Mouse (Mus musculus) C2C12 (cell line): Measurements from ENCODE around the gene Dcst2. TPM values are rescaled to one million over a fixed set of nuclear protein-coding genes. Genes with fewer than 3 reads are reported as not detected.

Experiments
- H3K27me3 ChIP-seq: one replicate; pipeline ENCODE4 v1.6.1; 2011; ENCODE audit not compliant: control insufficient read depth, insufficient read depth, insufficient read length
- H3K36me3 ChIP-seq: one replicate; pipeline ENCODE4 v1.6.1; 2011; ENCODE audit not compliant: control insufficient read depth, insufficient read depth
- H3K4me3 ChIP-seq: one replicate; pipeline ENCODE4 v1.5.1; 2011; ENCODE audit warnings: mild to moderate bottlenecking, control low read depth; ENCODE audit not compliant: poor library complexity, insufficient read depth, severe bottlenecking
- H3K79me2 ChIP-seq: one replicate; pipeline ENCODE4 v1.6.1; 2011; ENCODE audit not compliant: control insufficient read depth, insufficient read depth
- H3K79me3 ChIP-seq: one replicate; pipeline ENCODE4 v1.6.1; 2011; ENCODE audit warnings: low read depth, control low read depth
- H3ac ChIP-seq: one replicate; pipeline ENCODE3; 2011; ENCODE audit warnings: low read depth; ENCODE audit not compliant: control insufficient read depth, insufficient read length
- CEBPB ChIP-seq: IDR thresholded peaks from one replicate; pipeline ENCODE4 v1.6.1; 2011; ENCODE audit warnings: low read depth, mild to moderate bottlenecking, control low read depth, moderate library complexity
- CTCF ChIP-seq: IDR thresholded peaks from one replicate; pipeline ENCODE4 v1.5.1; 2011; ENCODE audit not compliant: control insufficient read depth, insufficient read depth, insufficient read length
- FOSL1 ChIP-seq: IDR thresholded peaks from one replicate; pipeline ENCODE4 v1.8.0; 2011; ENCODE audit warnings: mild to moderate bottlenecking, low read length; ENCODE audit not compliant: poor library complexity, insufficient read depth, severe bottlenecking
- MAX ChIP-seq: IDR thresholded peaks from one replicate; pipeline ENCODE4 v1.6.1; 2011; ENCODE audit warnings: mild to moderate bottlenecking, control low read depth
- MYOD1 ChIP-seq: IDR thresholded peaks from one replicate; pipeline ENCODE4 v1.6.1; 2011; ENCODE audit warnings: low read depth; ENCODE audit not compliant: control insufficient read depth, insufficient read length
- MYOG ChIP-seq: IDR thresholded peaks from one replicate; pipeline ENCODE4 v1.6.1; 2011; ENCODE audit not compliant: control insufficient read depth, insufficient read length; ENCODE audit errors: extremely low read depth
- USF1 ChIP-seq: IDR thresholded peaks from one replicate; pipeline ENCODE4 v1.6.1; 2011; ENCODE audit warnings: low read depth, mild to moderate bottlenecking, control low read depth, moderate library complexity
- polyA plus RNA-seq: library from polyadenylated mRNA; unstranded; fragments of >200 nt; fragmentation: generic; extraction: Trizol; gene quantifications from one replicate; pipeline ENCODE4 v1.2.1, GENCODE M21; 2012; ENCODE audit warnings: missing spikeins

Gene Dcst2
- polyA plus RNA-seq, 1 experiment, result 0.01 TPM

DNA sequence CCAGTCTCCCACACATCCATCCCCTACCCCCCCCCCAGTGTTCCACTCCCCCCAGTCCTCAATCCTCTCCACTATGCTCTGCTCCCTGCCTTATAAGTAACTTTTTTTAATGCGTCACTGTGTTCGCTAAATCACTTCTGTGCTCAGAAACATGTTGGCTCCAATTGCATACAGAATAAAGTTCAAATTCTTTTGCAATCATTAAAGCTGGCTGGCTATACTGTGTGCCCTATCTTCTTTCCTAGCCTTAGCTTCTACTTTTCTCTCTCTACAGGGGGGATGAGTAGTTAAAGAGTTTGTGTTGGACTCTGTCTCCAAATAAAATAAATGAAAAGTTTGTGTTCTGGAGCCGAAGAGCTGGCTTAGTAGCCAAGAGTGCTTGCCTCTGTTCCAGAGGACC lies 47.9 kb downstream of the Dcst2 start:
- no peak overlapping the region for H3ac ChIP-seq
- no peak for TF ChIP-seq MYOD1
- TF ChIP-seq CTCF, result no peak
- TF ChIP-seq CEBPB, result no peak
- no peak for TF ChIP-seq MYOG
- TF ChIP-seq MAX, result no peak
- TF ChIP-seq USF1, result no peak
- no peak for TF ChIP-seq FOSL1
- no peak overlapping the region for H3K4me3 ChIP-seq
- peaks cover 9% of the 10 kb centered on the region for H3K79me2 ChIP-seq
- no peaks in the 10 kb centered on the region for H3K27me3 ChIP-seq
- H3K36me3 ChIP-seq, result peaks cover 26% of the 10 kb centered on the region
- H3K79me3 ChIP-seq, result peaks cover under 1% of the 10 kb centered on the region

DNA sequence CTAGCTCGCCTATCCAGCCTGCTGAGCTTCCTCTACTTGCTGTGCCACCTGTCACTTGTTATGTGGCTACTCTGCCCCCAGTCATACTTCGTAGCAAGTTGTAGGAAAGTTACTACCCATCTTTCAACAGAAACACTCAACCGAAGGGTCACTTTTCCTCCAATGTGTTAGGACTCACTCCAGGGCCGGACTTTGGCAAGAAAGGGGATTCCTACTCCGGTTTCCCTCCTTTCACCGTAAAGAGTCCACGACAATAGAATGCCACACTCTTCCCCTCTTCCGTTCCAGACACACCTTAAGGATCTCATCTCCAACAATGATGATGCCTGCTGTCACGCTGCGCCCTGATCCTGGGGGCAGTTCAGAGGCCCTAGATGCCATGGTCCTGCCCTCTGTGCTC lies 49.1 kb downstream of the Dcst2 start:
- Histone ChIP-seq H3ac (peak overlapping the region; percentile 41), H3K4me3 (peak overlapping the region; percentile 37), H3K79me2 (peaks cover 21% of the 10 kb centered on the region), H3K36me3 (peaks cover 32% of the 10 kb centered on the region), H3K79me3 (peaks cover 11% of the 10 kb centered on the region), H3K27me3 (no peaks in the 10 kb centered on the region)
- TF ChIP-seq CEBPB (no peak), MYOD1 (no peak), USF1 (no peak), FOSL1 (no peak), CTCF (no peak), MAX (no peak), MYOG (no peak)

- Histone ChIP-seq H3K79me2 (peaks cover 30% of the 10 kb centered on the region), H3K36me3 (peaks cover 41% of the 10 kb centered on the region), H3ac (peak within 1 kb of the TSS; percentile 75), H3K79me3 (peaks cover 20% of the 10 kb centered on the region), H3K27me3 (no peaks in the 10 kb centered on the region), H3K4me3 (peak within 1 kb of the TSS; percentile 37)
- TF ChIP-seq CTCF (no peak), CEBPB (no peak), MAX (no peak), FOSL1 (no peak), MYOD1 (no peak), MYOG (no peak)
These were observed 50.0 kb downstream of the Dcst2 start, which contains the start of gene Flad1 for GRCm38 (mm10) chr3:89411490-89412393. Gene Flad1, minus strand, starts transcription at chr3:89411870.

- H3K27me3 ChIP-seq, result no peaks in the 10 kb centered on the region
- TF ChIP-seq CTCF (no peak), MAX (no peak), FOSL1 (no peak), CEBPB (no peak), MYOD1 (no peak), USF1 (no peak), MYOG (no peak)
- H3K36me3 ChIP-seq, result peaks cover 47% of the 10 kb centered on the region
- no peak overlapping the region for H3K4me3 ChIP-seq
- peaks cover 39% of the 10 kb centered on the region for H3K79me3 ChIP-seq
- H3K79me2 ChIP-seq, result peaks cover 57% of the 10 kb centered on the region
- H3ac ChIP-seq, result no peak overlapping the region
These were observed 54.4 kb downstream of the Dcst2 start for GRCm38 (mm10) chr3:89416158-89416557.

GRCm38 (mm10) chr3:89417131-89417530 lies 55.4 kb downstream of the Dcst2 start:
- H3K79me3 ChIP-seq, result peaks cover 44% of the 10 kb centered on the region
- H3K27me3 ChIP-seq, result no peaks in the 10 kb centered on the region
- peak overlapping the region; percentile 81 for H3ac ChIP-seq
- H3K36me3 ChIP-seq, result peaks cover 47% of the 10 kb centered on the region
- TF ChIP-seq CTCF (no peak), CEBPB (no peak), MAX (no peak), FOSL1 (no peak), MYOG (no peak), USF1 (no peak), MYOD1 (no peak)
- H3K4me3 ChIP-seq, result peak overlapping the region; percentile 73
- peaks cover 65% of the 10 kb centered on the region for H3K79me2 ChIP-seq

DNA sequence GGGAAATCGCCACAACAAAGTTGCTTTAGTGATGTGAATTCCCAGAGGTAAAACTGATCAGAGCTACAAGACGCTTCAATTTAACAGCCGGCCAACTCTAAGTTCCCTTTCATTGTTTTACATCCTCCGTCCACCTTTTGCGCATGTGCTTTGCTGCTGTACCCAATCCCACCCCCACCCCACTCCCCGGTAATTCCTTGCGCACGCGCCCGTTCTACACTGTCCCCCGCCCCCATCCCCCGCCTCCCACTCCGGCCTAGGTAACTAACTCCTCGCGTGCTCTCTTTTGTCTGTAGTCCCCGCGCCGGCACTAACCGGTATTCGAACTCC lies 56.0 kb downstream of the Dcst2 start:
- H3K79me3 ChIP-seq, result peaks cover 50% of the 10 kb centered on the region
- H3K27me3 ChIP-seq, result no peaks in the 10 kb centered on the region
- no peak for TF ChIP-seq CTCF
- TF ChIP-seq MAX, result no peak
- no peak for TF ChIP-seq MYOD1
- no peak for TF ChIP-seq CEBPB
- TF ChIP-seq USF1, result no peak
- TF ChIP-seq FOSL1, result no peak
- no peak for TF ChIP-seq MYOG
- H3K36me3 ChIP-seq, result peaks cover 51% of the 10 kb centered on the region
- peak overlapping the region; percentile 86 for H3ac ChIP-seq
- H3K79me2 ChIP-seq, result peaks cover 72% of the 10 kb centered on the region
- H3K4me3 ChIP-seq, result peak overlapping the region; percentile 73
